Mouse (Mus musculus) MEL (cell line): ENCODE measurements around the gene Mdfic. TPM values are rescaled to one million over a fixed set of nuclear protein-coding genes. Genes with fewer than 3 reads are reported as not detected.

Source experiments
- DNase-seq: peaks from one replicate; pipeline ENCODE4 v3.0.0; 2011; ENCODE audit warnings: low read depth, low spot score
- H3K27ac ChIP-seq: 2 replicates; pipeline ENCODE4 v1.5.1; 2012; ENCODE audit warnings: low read depth, mild to moderate bottlenecking, control low read depth, low read length, moderate library complexity; ENCODE audit not compliant: control insufficient read depth
- H3K27me3 ChIP-seq, 2 experiments: fragments of 150-350 bp in 1 of 2; sonication (generic) in 1 of 2; 2 replicates each; pipeline ENCODE4 v1.6.1; 2012; ENCODE audit warnings: low read length in 2 of 2, mild to moderate bottlenecking in 2 of 2, improper control_type of control experiment in 1 of 2, moderate library complexity in 1 of 2; ENCODE audit not compliant: insufficient read depth in 2 of 2, control insufficient read depth in 1 of 2
- H3K36me3 ChIP-seq, 2 experiments: 2 replicates each; pipeline ENCODE4 v1.6.1; 2012 to 2014; ENCODE audit warnings: low read length in 2 of 2, improper control_type of control experiment in 1 of 2, inconsistent platforms in 1 of 2, mild to moderate bottlenecking in 1 of 2; ENCODE audit not compliant: insufficient read depth in 2 of 2, control insufficient read depth in 1 of 2
- H3K4me1 ChIP-seq, 2 experiments: fragments of 150-350 bp in 1 of 2; sonication (generic) in 1 of 2; 2 replicates each; pipeline ENCODE4 v1.6.1; 2012; ENCODE audit warnings: low read length in 2 of 2, improper control_type of control experiment in 1 of 2, mild to moderate bottlenecking in 1 of 2; ENCODE audit not compliant: insufficient read depth in 2 of 2, control insufficient read depth in 1 of 2
- H3K4me3 ChIP-seq, 2 experiments: fragments of 150-350 bp in 1 of 2; sonication (generic) in 1 of 2; 2 replicates each; pipeline ENCODE4 v1.5.1; 2012; ENCODE audit warnings: low read depth in 2 of 2, low read length in 2 of 2, mild to moderate bottlenecking in 2 of 2, moderate library complexity in 2 of 2, control low read depth in 1 of 2, improper control_type of control experiment in 1 of 2; ENCODE audit not compliant: control insufficient read depth in 1 of 2, insufficient read depth in 1 of 2
- H3K79me2 ChIP-seq: 2 replicates; pipeline ENCODE4 v1.6.1; 2012; ENCODE audit warnings: mild to moderate bottlenecking, low read length, moderate library complexity; ENCODE audit not compliant: control insufficient read depth, poor library complexity, insufficient read depth
- H3K9ac ChIP-seq: 2 replicates; pipeline ENCODE4 v1.6.1; 2012; ENCODE audit warnings: low read depth, mild to moderate bottlenecking, control low read depth, low read length, moderate library complexity; ENCODE audit not compliant: control insufficient read depth, poor library complexity, severe bottlenecking
- H3K9me3 ChIP-seq: fragments of 150-350 bp; sonication (generic); replicated peaks from 2 replicates; pipeline ENCODE4 v1.6.1; 2012; ENCODE audit warnings: mild to moderate bottlenecking, low read length, improper control_type of control experiment, moderate library complexity; ENCODE audit not compliant: insufficient read depth
- BHLHE40 ChIP-seq: IDR thresholded peaks from 2 replicates; pipeline ENCODE4 v1.6.1; 2012; ENCODE audit warnings: low read depth, mild to moderate bottlenecking, inconsistent platforms, low read length, improper control_type of control experiment, borderline replicate concordance
- CHD1 ChIP-seq: IDR thresholded peaks from 2 replicates; pipeline ENCODE4 v1.6.1; 2012; ENCODE audit warnings: low read depth, mild to moderate bottlenecking, inconsistent platforms, low read length, improper control_type of control experiment
- CTCF ChIP-seq, 3 experiments: IDR thresholded peaks in 2 of 3; conservative IDR thresholded peaks in 1 of 3; 2 replicates each; pipeline ENCODE4 v1.5.1; 2011 to 2012; ENCODE audit warnings: low read length in 3 of 3, low read depth in 2 of 3, mild to moderate bottlenecking in 2 of 3, improper control_type of control experiment in 1 of 3, inconsistent platforms in 1 of 3, mixed read lengths in 1 of 3, moderate library complexity in 1 of 3; ENCODE audit not compliant: control insufficient read depth in 1 of 3, insufficient read depth in 1 of 3, poor library complexity in 1 of 3, severe bottlenecking in 1 of 3
- ELF1 ChIP-seq: IDR thresholded peaks from 2 replicates; pipeline ENCODE4 v1.6.1; 2014; ENCODE audit warnings: low read depth, mild to moderate bottlenecking, inconsistent platforms, low read length, improper control_type of control experiment, moderate library complexity
- ETS1 ChIP-seq: IDR thresholded peaks from 2 replicates; pipeline ENCODE4 v1.6.1; 2012; ENCODE audit warnings: low read depth, mild to moderate bottlenecking, inconsistent platforms, low read length, improper control_type of control experiment, moderate library complexity
- GATA1 ChIP-seq: IDR thresholded peaks from 2 replicates; pipeline ENCODE4 v1.6.1; 2011; ENCODE audit warnings: low read depth, low read length, improper control_type of control experiment
- JUND ChIP-seq: IDR thresholded peaks from 2 replicates; pipeline ENCODE4 v1.6.1; 2011; ENCODE audit warnings: low read depth, mild to moderate bottlenecking, improper control_type of control experiment, low read length
- MYC ChIP-seq: IDR thresholded peaks from 2 replicates; pipeline ENCODE4 v1.6.1; 2011; ENCODE audit warnings: low read depth, mild to moderate bottlenecking, low read length, improper control_type of control experiment, moderate library complexity
- NRF1 ChIP-seq: IDR thresholded peaks from 2 replicates; pipeline ENCODE4 v1.6.1; 2014; ENCODE audit warnings: low read depth, mild to moderate bottlenecking, inconsistent platforms, low read length, improper control_type of control experiment, moderate library complexity; ENCODE audit not compliant: poor library complexity, insufficient read depth, severe bottlenecking
- RCOR1 ChIP-seq: IDR thresholded peaks from 2 replicates; pipeline ENCODE4 v1.6.1; 2012; ENCODE audit warnings: low read depth, mild to moderate bottlenecking, inconsistent platforms, low read length, improper control_type of control experiment
- SIN3A ChIP-seq: IDR thresholded peaks from 2 replicates; pipeline ENCODE4 v1.6.1; 2012; ENCODE audit warnings: low read length, improper control_type of control experiment, inconsistent platforms
- UBTF ChIP-seq: IDR thresholded peaks from 2 replicates; pipeline ENCODE4 v1.6.1; 2012; ENCODE audit warnings: low read depth, mild to moderate bottlenecking, inconsistent platforms, low read length, improper control_type of control experiment, moderate library complexity, borderline replicate concordance; ENCODE audit not compliant: insufficient read depth
- USF1 ChIP-seq: IDR thresholded peaks from 2 replicates; pipeline ENCODE4 v1.6.1; 2014; ENCODE audit warnings: low read depth, mild to moderate bottlenecking, inconsistent platforms, low read length, improper control_type of control experiment, moderate library complexity
- ZC3H11A ChIP-seq: IDR thresholded peaks from 2 replicates; pipeline ENCODE4 v1.6.1; 2012; ENCODE audit warnings: low read depth, mild to moderate bottlenecking, inconsistent platforms, low read length, improper control_type of control experiment
- ZKSCAN1 ChIP-seq: IDR thresholded peaks from 2 replicates; pipeline ENCODE4 v1.6.1; 2012; ENCODE audit warnings: low read depth, mild to moderate bottlenecking, inconsistent platforms, low read length, improper control_type of control experiment, moderate library complexity
- polyA plus RNA-seq, 2 experiments: library from polyadenylated mRNA; stranded (reverse) in 1 of 2; unstranded in 1 of 2; fragments of >175 nt in 1 of 2; fragments of >200 nt in 1 of 2; gene quantifications; 2 replicates each; pipeline versions ENCODE4 v1.2.1 to v1.2.4; 2012; ENCODE audit warnings: low replicate concordance in 2 of 2, low read depth in 1 of 2; ENCODE audit not compliant: insufficient read length in 2 of 2, insufficient read depth in 1 of 2, missing spikeins in 1 of 2
- total RNA-seq: library from RNA; depleted of rRNA; stranded (reverse); fragments of 300-350 nt; gene quantifications from 2 replicates; pipeline ENCODE4 v1.2.3, GENCODE M21; 2012

Gene Mdfic
- total and polyA plus RNA-seq, 3 experiments, result not detected

DNA sequence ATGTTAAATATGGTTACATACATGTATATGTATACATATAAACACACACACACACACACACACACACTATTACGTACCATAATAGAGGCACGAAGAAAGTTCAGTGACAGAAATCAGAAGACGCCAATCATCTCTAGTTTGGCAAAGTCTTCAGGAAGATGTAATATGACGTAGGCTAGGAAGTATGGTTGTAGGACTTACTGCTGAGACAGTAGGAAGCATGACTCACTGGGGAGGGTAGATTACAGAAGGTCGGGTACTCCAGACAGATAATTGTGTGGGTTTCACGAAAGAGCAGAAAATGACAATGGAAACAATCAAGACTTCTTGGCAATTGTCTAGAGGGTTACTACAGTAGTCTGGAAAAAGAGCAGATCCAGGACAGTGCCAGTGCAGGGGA lies 6.0 kb downstream of the Mdfic start:
- Histone ChIP-seq H3K27me3 (no peaks in the 10 kb centered on the region), H3K4me1 (no peaks in the 10 kb centered on the region), H3K79me2 (no peaks in the 10 kb centered on the region), H3K27ac (no peak overlapping the region), H3K36me3 (no peaks in the 10 kb centered on the region), H3K9ac (no peak overlapping the region)
- TF ChIP-seq JUND (no peak), NRF1 (no peak), CHD1 (no peak), ETS1 (no peak), ZC3H11A (no peak), UBTF (no peak), ELF1 (no peak), MYC (no peak), ZKSCAN1 (no peak), USF1 (no peak), GATA1 (no peak), SIN3A (no peak), CTCF (IDR thresholded peaks at IDR 0.05 in 2 of 3, conservative IDR thresholded peaks at IDR 0.05 in 1 of 3; ENCODE audit: control insufficient read depth in 1 of 3, insufficient read depth in 1 of 3, low read depth in 2 of 3, low read length in 3 of 3, poor library complexity in 1 of 3, severe bottlenecking in 1 of 3) (no peak)
- TF ChIP-seq, all 39 proteins: peak for 0
- Histone ChIP-seq H3K4me3 (no peak overlapping the region), H3K9me3 (no peaks in the 10 kb centered on the region)
- no peak for DNase-seq

DNA sequence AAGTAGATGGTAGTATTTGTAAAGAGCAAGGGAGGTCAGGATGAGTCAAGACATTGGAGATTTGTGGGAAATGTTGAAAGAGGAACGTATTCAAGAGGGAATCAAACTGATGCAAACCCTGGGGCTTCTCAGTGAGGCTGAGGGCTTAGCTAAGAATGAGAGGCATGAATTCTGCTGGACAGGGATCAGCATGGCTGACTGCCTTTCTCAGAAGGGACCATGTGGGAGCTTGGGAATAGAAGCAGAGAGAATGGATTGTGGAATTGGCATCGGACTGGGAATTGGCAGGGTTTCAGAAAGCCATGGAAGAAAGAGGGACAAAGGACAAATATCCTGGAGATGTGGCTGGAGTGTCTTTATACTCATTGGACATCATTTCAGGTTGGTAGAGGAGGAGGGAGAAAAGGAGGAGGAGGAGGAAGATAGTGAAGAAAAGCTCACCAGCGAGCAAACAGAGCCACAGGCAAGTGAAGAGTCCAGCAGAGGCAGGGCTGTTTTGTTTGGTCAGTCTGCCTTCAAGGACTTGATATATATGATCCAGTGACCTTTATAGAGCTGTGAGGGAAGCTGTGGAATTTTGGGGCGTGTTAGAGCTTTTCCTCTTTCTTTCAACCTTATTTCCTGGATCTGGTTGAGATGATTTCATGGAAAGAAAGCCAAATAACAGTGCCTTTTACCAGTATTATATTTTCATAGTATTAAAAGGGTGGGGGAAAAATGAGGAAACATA lies 7.4 kb downstream of the Mdfic start:
- H3K36me3 ChIP-seq, result no peaks in the 10 kb centered on the region
- no peak overlapping the region for H3K4me3 ChIP-seq
- no peaks in the 10 kb centered on the region for H3K4me1 ChIP-seq
- H3K27ac ChIP-seq, result no peak overlapping the region
- no peaks in the 10 kb centered on the region for H3K9me3 ChIP-seq
- H3K9ac ChIP-seq, result no peak overlapping the region
- H3K79me2 ChIP-seq, result no peaks in the 10 kb centered on the region
- H3K27me3 ChIP-seq, result no peaks in the 10 kb centered on the region
- no peak for DNase-seq
- TF ChIP-seq RCOR1 (no peak), BHLHE40 (no peak), NRF1 (no peak)
